ENCODE assay signal across 8 mouse cellular contexts in genomic region chr5:113772450-113772895, GRCm38 (mm10). TPM values are rescaled to one million over a fixed set of nuclear protein-coding genes. Genes with fewer than 3 reads are reported as not detected.
DNase-seq lines count a peak whose midpoint lies in the region; ATAC-seq and TF ChIP-seq lines count a peak whose summit lies in the region.

Sart3 (minus strand) TSS chr5:113772510.
Iscu (plus strand) TSS chr5:113772748.

- H3K4me2 ChIP-seq in forebrain, embryonic 16.5 days (ENCODE audit: low read length) = peak within 1 kb of the TSS; percentile 57
- H3K4me2 ChIP-seq in lung, embryonic 14.5 days = peak within 1 kb of the TSS; percentile 95

- H3K9me3 ChIP-seq in G1E (replicated peaks) = no peaks in the 10 kb centered on the region
- H3K9me3 ChIP-seq in forebrain, embryonic 16.5 days (ENCODE audit: control insufficient read depth, low read length) = no peaks in the 10 kb centered on the region
- no peaks in the 10 kb centered on the region for H3K9me3 ChIP-seq in lung, embryonic 14.5 days (ENCODE audit: low read depth, low read length)

- ATAC-seq in G1E (ENCODE audit: extremely low read depth, insufficient number of reproducible peaks, low FRiP score, poor library complexity, severe bottlenecking) = peak; percentile 70
- peak; percentile 77 for ATAC-seq in forebrain, embryonic 16.5 days
- peak; percentile 87 for ATAC-seq in lung, embryonic 14.5 days (ENCODE audit: insufficient read depth)

- peak; percentile 93 for DNase-seq in G1E (ENCODE audit: low spot score)
- DNase-seq in cerebellum, adult 18-20 months = peak; percentile 92 to 98
- DNase-seq in heart, postnatal 36 days = peak; percentile 97
- peak; percentile 94 to 95 for DNase-seq in layer of hippocampus, adult 2 months (ENCODE audit: low spot score in 2 of 2)
- peak; percentile 99 for DNase-seq in lung, embryonic 14.5 days
- peak; percentile 95 for DNase-seq in thymus, adult 2 months

- no peak for TF ChIP-seq CTCF in G1E (IDR thresholded peaks at IDR 0.05; ENCODE audit: low read depth, low read length)
- TF ChIP-seq CTCF in layer of hippocampus, adult 2 months (conservative IDR thresholded peaks at IDR 0.05) = no peak
- no peak for TF ChIP-seq CTCF in lung, embryonic 14.5 days (IDR thresholded peaks at IDR 0.05; ENCODE audit: low read depth)
- TF ChIP-seq CTCF in olfactory bulb, adult 2 months (IDR thresholded peaks at IDR 0.05; ENCODE audit: insufficient read depth, low read depth, low read length) = no peak
- peak; percentile 70 for TF ChIP-seq CTCF in thymus, adult 2 months (IDR thresholded peaks at IDR 0.05; ENCODE audit: borderline replicate concordance, control insufficient read depth, extremely low read depth, insufficient read depth, low read length, poor library complexity)

- H3K27me3 ChIP-seq in G1E (ENCODE audit: insufficient read depth, low read length) = no peaks in the 10 kb centered on the region
- H3K27me3 ChIP-seq in forebrain, embryonic 16.5 days (replicated peaks; ENCODE audit: control insufficient read depth, insufficient read depth, low read length) = no peaks in the 10 kb centered on the region
- H3K27me3 ChIP-seq in lung, embryonic 14.5 days (ENCODE audit: insufficient read depth, low read length) = no peaks in the 10 kb centered on the region
- no peaks in the 10 kb centered on the region for H3K27me3 ChIP-seq in thymus, adult 2 months (ENCODE audit: control insufficient read depth, insufficient read depth, low read length)

- H3K4me3 ChIP-seq in G1E (ENCODE audit: low read depth, low read length) = peak within 1 kb of the TSS; percentile 81
- peak within 1 kb of the TSS; percentile 100 for H3K4me3 ChIP-seq in forebrain, embryonic 16.5 days (replicated peaks; ENCODE audit: low read length)
- H3K4me3 ChIP-seq in layer of hippocampus, adult 2 months = peak within 1 kb of the TSS; percentile 96
- H3K4me3 ChIP-seq in lung, embryonic 14.5 days (ENCODE audit: low read depth, low read length) = peak within 1 kb of the TSS; percentile 99
- peak within 1 kb of the TSS; percentile 92 for H3K4me3 ChIP-seq in olfactory bulb, adult 2 months (ENCODE audit: insufficient read depth, low read depth, low read length)
- peak within 1 kb of the TSS; percentile 73 for H3K4me3 ChIP-seq in thymus, adult 2 months (ENCODE audit: control insufficient read depth, insufficient read depth, low read length)

- peak; percentile 78 for TF ChIP-seq POLR2A in olfactory bulb, adult 2 months (IDR thresholded peaks at IDR 0.05; ENCODE audit: insufficient read depth, low read depth, low read length)
- peak; percentile 73; the same call in 1 of the 2 replicates for TF ChIP-seq POLR2A in thymus, adult 2 months (IDR thresholded peaks at IDR 0.05; ENCODE audit: control insufficient read depth, extremely low read depth, insufficient read depth, low read length, poor library complexity)

- peaks cover 62% of the 10 kb centered on the region for H3K36me3 ChIP-seq in G1E (replicated peaks)
- peaks cover 4% of the 10 kb centered on the region; the same call in 1 of the 2 replicates for H3K36me3 ChIP-seq in forebrain, embryonic 16.5 days (ENCODE audit: control insufficient read depth, insufficient read depth)
- H3K36me3 ChIP-seq in lung, embryonic 14.5 days (ENCODE audit: insufficient read depth) = peaks cover 41% of the 10 kb centered on the region
- no peaks in the 10 kb centered on the region for H3K36me3 ChIP-seq in thymus, adult 2 months (ENCODE audit: control insufficient read depth, insufficient read depth, low read length)

- 0% methylated on average over 46 of the region's 49 CpGs for WGBS in forebrain, embryonic 16.5 days
- under 1% methylated on average over 49 of the region's 49 CpGs for WGBS in lung, embryonic 14.5 days
- WGBS in olfactory bulb, adult 2 months = under 1% methylated on average over 49 of the region's 49 CpGs
- under 1% methylated on average over 49 of the region's 49 CpGs for WGBS in thymus, adult 2 months

- peak within 1 kb of the TSS; percentile 99 for H3K27ac ChIP-seq in forebrain, embryonic 16.5 days (ENCODE audit: low read length)
- H3K27ac ChIP-seq in layer of hippocampus, adult 2 months = peak within 1 kb of the TSS; percentile 100
- peak within 1 kb of the TSS; percentile 99 for H3K27ac ChIP-seq in lung, embryonic 14.5 days (ENCODE audit: low read depth)
- H3K27ac ChIP-seq in olfactory bulb, adult 2 months (ENCODE audit: insufficient read depth, low read depth, low read length) = peak within 1 kb of the TSS; percentile 98
- H3K27ac ChIP-seq in thymus, adult 2 months (ENCODE audit: control insufficient read depth, insufficient read depth, low read length) = peak within 1 kb of the TSS; percentile 67

- intact Hi-C loops in heart, postnatal 36 days (cut with DNase I) = no loop called here

- H3K9ac ChIP-seq in forebrain, embryonic 16.5 days (replicated peaks; ENCODE audit: low read depth, low read length) = peak within 1 kb of the TSS; percentile 89
- peak within 1 kb of the TSS; percentile 92 for H3K9ac ChIP-seq in lung, embryonic 14.5 days

- peaks cover 63% of the 10 kb centered on the region for H3K4me1 ChIP-seq in G1E (ENCODE audit: insufficient read depth, low read depth, low read length)
- peaks cover 26% of the 10 kb centered on the region for H3K4me1 ChIP-seq in forebrain, embryonic 16.5 days (replicated peaks; ENCODE audit: control insufficient read depth, insufficient read depth, low read length)
- no peaks in the 10 kb centered on the region for H3K4me1 ChIP-seq in lung, embryonic 14.5 days (ENCODE audit: insufficient read depth)
- peaks cover 18% of the 10 kb centered on the region for H3K4me1 ChIP-seq in olfactory bulb, adult 2 months (ENCODE audit: control insufficient read depth, insufficient read depth, low read length)
- H3K4me1 ChIP-seq in thymus, adult 2 months (replicated peaks; ENCODE audit: control insufficient read depth, insufficient read depth, low read length) = peaks cover 30% of the 10 kb centered on the region

RNA-seq across cellular contexts. Expression of gene Sart3, which starts in this region (rescaled TPM):
- 18.6 and 19.0 TPM in 2 replicates for total RNA-seq in G1E (2014; fragmentation: Nextera tagmentation)
- 30.4 and 32.6 TPM in 2 replicates for total RNA-seq in G1E (2017)
- polyA plus RNA-seq in G1E (2012) = 45.6 and 52.6 TPM in 2 replicates
- polyA plus RNA-seq in forebrain, embryonic 16.5 days (2015; fragmentation: Nextera tagmentation; extraction: Ambion mirVana) = 50.7 and 52.7 TPM in 2 replicates
- 10 to 100 TPM; 12.4 to 16.6 TPM for total RNA-seq in heart, postnatal 36 days (2021)
- total RNA-seq in layer of hippocampus, adult 2 months (2021) = 10 to 100 TPM; 53.5 to 54.4 TPM
- polyA plus RNA-seq in lung, embryonic 14.5 days (2014; fragmentation: Nextera tagmentation; extraction: Ambion mirVana) = 53.8 and 63.1 TPM in 2 replicates
- not detected in 2 replicates for polyA plus RNA-seq in olfactory bulb, adult 2 months (2012; ENCODE audit: insufficient read depth, insufficient read length, low replicate concordance, missing spikeins)
- polyA plus RNA-seq in thymus, adult 2 months (2012; rRNA removed) = 47.5 and 53.1 TPM in 2 replicates

RNA-seq across cellular contexts. Expression of gene Iscu, which starts in this region (rescaled TPM):
- total RNA-seq in G1E (2014; fragmentation: Nextera tagmentation) (44.2 and 46.2 TPM in 2 replicates), G1E (2017) (76.9 and 93.6 TPM in 2 replicates)
- polyA plus RNA-seq in G1E (2012) = 39.5 and 50.7 TPM in 2 replicates
- polyA plus RNA-seq in forebrain, embryonic 16.5 days (2015; fragmentation: Nextera tagmentation; extraction: Ambion mirVana) = 76.9 and 79.6 TPM in 2 replicates
- total RNA-seq in heart, postnatal 36 days (2021) = 100 to 1,000 TPM; 164 to 172 TPM
- total RNA-seq in layer of hippocampus, adult 2 months (2021) = 100 to 1,000 TPM; 111 to 122 TPM
- polyA plus RNA-seq in lung, embryonic 14.5 days (2014; fragmentation: Nextera tagmentation; extraction: Ambion mirVana) = 112 and 116 TPM in 2 replicates
- not detected in 2 replicates for polyA plus RNA-seq in olfactory bulb, adult 2 months (2012; ENCODE audit: insufficient read depth, insufficient read length, low replicate concordance, missing spikeins)
- 80.6 and 93.7 TPM in 2 replicates for polyA plus RNA-seq in thymus, adult 2 months (2012; rRNA removed)

Comparison
In these comparisons a context has a peak if more than half of its experiments do, and no peak if none do; other contexts are left out.
1. Peak in every context shown above with its lines: DNase-seq, ATAC-seq, H3K4me3 ChIP-seq and H3K27ac ChIP-seq.